Mouse (Mus musculus): ENCODE measurements around the gene Mylk. TPM values are rescaled to one million over a fixed set of nuclear protein-coding genes. Genes with fewer than 3 reads are reported as not detected.

Gene Mylk
- polyA plus RNA-seq (2014; fragmentation: Illumina TruSeq; extraction: RNeasy Lipid Tissue Mini Kit (QIAGEN cat#74804); ENCODE audit: low read depth, low replicate concordance) = 23.3 TPM

GRCm38 (mm10) chr16:34745065-34745585 lies at the start of gene Mylk:
TSS of gene Mylk (plus strand) at chr16:34745210.

GRCm38 (mm10) chr16:35022242-35023137 lies 277.5 kb downstream of the Mylk start, which contains the start of gene Hacd2:
TSS of gene Hacd2 (plus strand) at chr16:35022428.

Other genes with a start within 250 kb of the Mylk start
- 2.0 TPM for gene Kalrn, start 171.7 kb upstream of the Mylk start, polyA plus RNA-seq (2014; fragmentation: Illumina TruSeq; extraction: RNeasy Lipid Tissue Mini Kit (QIAGEN cat#74804); ENCODE audit: low read depth, low replicate concordance)
- not detected for gene Ropn1, start 95.3 kb upstream of the Mylk start, polyA plus RNA-seq (2014; fragmentation: Illumina TruSeq; extraction: RNeasy Lipid Tissue Mini Kit (QIAGEN cat#74804); ENCODE audit: low read depth, low replicate concordance)
- 3.0 TPM for gene Ccdc14, start 54.6 kb upstream of the Mylk start, polyA plus RNA-seq (2014; fragmentation: Illumina TruSeq; extraction: RNeasy Lipid Tissue Mini Kit (QIAGEN cat#74804); ENCODE audit: low read depth, low replicate concordance)

All from adrenal gland, adult 10 weeks (tissue).